Mouse (Mus musculus) midbrain, embryonic 12.5 days (tissue): Measurements from ENCODE around the gene Csk. TPM values are rescaled to one million over a fixed set of nuclear protein-coding genes. Genes with fewer than 3 reads are reported as not detected.
A peak's percentile ranks its signal among the peaks of the same experiment; 100 is the strongest.

Experiments used
- ATAC-seq: fragments of 200-750 bp; cut with Nextera tagmentation; 2 replicates; pipeline ENCODE4 v1.8.0; 2017; ENCODE audit warnings: low read depth, moderate TSS enrichment, moderate library complexity; ENCODE audit not compliant: low FRiP score
- H3K27ac ChIP-seq: fragments of 300-500 bp; sonication (generic); replicated peaks from 2 replicates; pipeline ENCODE4 v1.5.1; 2016; ENCODE audit warnings: mild to moderate bottlenecking
- H3K27me3 ChIP-seq: fragments of 300-500 bp; sonication (generic); 2 replicates; pipeline ENCODE4 v1.6.1; 2016; ENCODE audit warnings: mild to moderate bottlenecking
- H3K36me3 ChIP-seq: fragments of 300-500 bp; sonication (generic); 2 replicates; pipeline ENCODE4 v1.6.1; 2016
- H3K4me1 ChIP-seq: fragments of 300-500 bp; sonication (generic); 2 replicates; pipeline ENCODE4 v1.6.1; 2016
- H3K4me2 ChIP-seq: fragments of 300-500 bp; sonication (generic); replicated peaks from 2 replicates; pipeline ENCODE4 v1.6.1; 2016; ENCODE audit warnings: mild to moderate bottlenecking, moderate library complexity
- H3K4me3 ChIP-seq: fragments of 300-500 bp; sonication (generic); 2 replicates; pipeline ENCODE4 v1.5.1; 2016; ENCODE audit warnings: mild to moderate bottlenecking
- H3K9ac ChIP-seq: fragments of 300-500 bp; sonication (generic); replicated peaks from 2 replicates; pipeline ENCODE4 v1.6.1; 2016; ENCODE audit warnings: mild to moderate bottlenecking, moderate library complexity
- H3K9me3 ChIP-seq: fragments of 300-500 bp; sonication (generic); 2 replicates; pipeline ENCODE4 v1.6.1; 2016; ENCODE audit warnings: mild to moderate bottlenecking
- WGBS: fragments of 180-500 bp; shearing (Covaris S2); methylation state at CpG from one replicate; pipeline ENCODE4 v1.1.7; 2016; 5-methylcytosine and 5-hydroxymethylcytosine counted together
- polyA plus RNA-seq: library from polyadenylated mRNA; unstranded; fragments of >200 nt; fragmentation: Nextera tagmentation; extraction: Ambion mirVana; gene quantifications from 2 replicates; pipeline ENCODE4 v1.2.1, GENCODE M21; 2016

Gene Csk
- polyA plus RNA-seq, 1 experiment from 2014 or later = 40.0 TPM

GRCm38 (mm10) chr9:57656631-57657350 lies 3.4 kb upstream of the Csk start:
- Histone ChIP-seq H3K36me3 (no peaks in the 10 kb centered on the region), H3K9ac (no peak overlapping the region), H3K4me3 (no peak overlapping the region), H3K4me2 (no peak overlapping the region), H3K27me3 (peaks cover 13% of the 10 kb centered on the region; the same call in 1 of the 2 replicates), H3K9me3 (no peaks in the 10 kb centered on the region), H3K4me1 (peaks cover 23% of the 10 kb centered on the region), H3K27ac (no peak overlapping the region)
- WGBS = 91% methylated on average over 19 of the region's 19 CpGs
- no peak for ATAC-seq

- Histone ChIP-seq H3K36me3 (no peaks in the 10 kb centered on the region), H3K27ac (no peak overlapping the region), H3K9ac (peak overlapping the region; percentile 43; the same call in 1 of the 2 replicates), H3K4me3 (no peak overlapping the region), H3K27me3 (peaks cover 13% of the 10 kb centered on the region; the same call in 1 of the 2 replicates), H3K4me1 (peaks cover 28% of the 10 kb centered on the region), H3K9me3 (no peaks in the 10 kb centered on the region), H3K4me2 (peak overlapping the region; percentile 45)
- peak; percentile 69; the same call in 1 of the 2 replicates for ATAC-seq
- 3% methylated on average over 11 of the region's 11 CpGs for WGBS
Observed at GRCm38 (mm10) chr9:57655749-57656148, 2.3 kb upstream of the Csk start.

- Histone ChIP-seq H3K4me3 (no peak overlapping the region), H3K9me3 (no peaks in the 10 kb centered on the region), H3K27ac (no peak overlapping the region), H3K4me1 (peaks cover 34% of the 10 kb centered on the region), H3K9ac (no peak overlapping the region), H3K36me3 (no peaks in the 10 kb centered on the region), H3K4me2 (no peak overlapping the region), H3K27me3 (peaks cover 13% of the 10 kb centered on the region; the same call in 1 of the 2 replicates)
- ATAC-seq = no peak
- 90% methylated on average over 1 of the region's 1 CpGs for WGBS
Observed at GRCm38 (mm10) chr9:57654966-57655365, 1.5 kb upstream of the Csk start.

- Histone ChIP-seq H3K36me3 (no peaks in the 10 kb centered on the region), H3K4me3 (no peak overlapping the region), H3K9me3 (no peaks in the 10 kb centered on the region), H3K9ac (no peak overlapping the region; the same call in 1 of the 2 replicates), H3K4me1 (peaks cover 34% of the 10 kb centered on the region), H3K27me3 (peaks cover 13% of the 10 kb centered on the region; the same call in 1 of the 2 replicates), H3K4me2 (no peak overlapping the region), H3K27ac (peak overlapping the region; percentile 30)
- ATAC-seq = peak; percentile 55
- 12% methylated on average over 3 of the region's 3 CpGs for WGBS
Observed at GRCm38 (mm10) chr9:57652855-57653254, 576 bp downstream of the Csk start.

- no peak overlapping the region for H3K9ac ChIP-seq
- H3K4me3 ChIP-seq = no peak overlapping the region
- H3K27ac ChIP-seq = peak overlapping the region; percentile 30; the same call in 1 of the 2 replicates
- peaks cover 13% of the 10 kb centered on the region; the same call in 1 of the 2 replicates for H3K27me3 ChIP-seq
- no peak overlapping the region for H3K4me2 ChIP-seq
- ATAC-seq = no peak
- WGBS = 51% methylated on average over 9 of the region's 9 CpGs
- H3K4me1 ChIP-seq = peaks cover 34% of the 10 kb centered on the region
- H3K9me3 ChIP-seq = no peaks in the 10 kb centered on the region
- no peaks in the 10 kb centered on the region for H3K36me3 ChIP-seq
Observed at GRCm38 (mm10) chr9:57652351-57652750, 1.1 kb downstream of the Csk start.

- H3K9me3 ChIP-seq = no peaks in the 10 kb centered on the region
- H3K4me2 ChIP-seq = no peak overlapping the region
- H3K27ac ChIP-seq = 0 out of 2 replicates have a peak overlapping the region, but pooled peaks have one; percentile 2
- no peaks in the 10 kb centered on the region for H3K36me3 ChIP-seq
- no peak overlapping the region for H3K4me3 ChIP-seq
- 29% methylated on average over 6 of the region's 6 CpGs for WGBS
- no peak for ATAC-seq
- peaks cover 15% of the 10 kb centered on the region for H3K27me3 ChIP-seq
- no peak overlapping the region for H3K9ac ChIP-seq
- peaks cover 34% of the 10 kb centered on the region for H3K4me1 ChIP-seq
Observed at GRCm38 (mm10) chr9:57650786-57651311, 2.6 kb downstream of the Csk start.

GRCm38 (mm10) chr9:57650130-57650785 lies 3.2 kb downstream of the Csk start:
- ATAC-seq = no peak
- peaks cover 37% of the 10 kb centered on the region for H3K4me1 ChIP-seq
- H3K36me3 ChIP-seq = no peaks in the 10 kb centered on the region
- H3K9ac ChIP-seq = no peak overlapping the region
- H3K4me2 ChIP-seq = no peak overlapping the region
- 0 out of 2 replicates have a peak overlapping the region, but pooled peaks have one; percentile 2 for H3K27ac ChIP-seq
- no peak overlapping the region for H3K4me3 ChIP-seq
- 95% methylated on average over 6 of the region's 6 CpGs for WGBS
- H3K27me3 ChIP-seq = peaks cover 15% of the 10 kb centered on the region
- no peaks in the 10 kb centered on the region for H3K9me3 ChIP-seq

GRCm38 (mm10) chr9:57647286-57648108 lies 5.9 kb downstream of the Csk start:
- H3K9me3 ChIP-seq = no peaks in the 10 kb centered on the region
- 76% methylated on average over 4 of the region's 4 CpGs for WGBS
- no peak overlapping the region for H3K9ac ChIP-seq
- H3K27me3 ChIP-seq = peaks cover 9% of the 10 kb centered on the region; the same call in 1 of the 2 replicates
- no peak overlapping the region for H3K4me3 ChIP-seq
- H3K36me3 ChIP-seq = no peaks in the 10 kb centered on the region
- H3K4me2 ChIP-seq = no peak overlapping the region
- ATAC-seq = no peak
- no peak overlapping the region for H3K27ac ChIP-seq
- peaks cover 42% of the 10 kb centered on the region for H3K4me1 ChIP-seq

- Histone ChIP-seq H3K4me3 (no peak overlapping the region), H3K27me3 (peaks cover 9% of the 10 kb centered on the region; the same call in 1 of the 2 replicates), H3K9ac (no peak overlapping the region), H3K27ac (no peak overlapping the region), H3K9me3 (no peaks in the 10 kb centered on the region), H3K4me2 (no peak overlapping the region), H3K36me3 (peaks cover 3% of the 10 kb centered on the region; the same call in 1 of the 2 replicates), H3K4me1 (peaks cover 46% of the 10 kb centered on the region)
- WGBS = 81% methylated on average over 12 of the region's 12 CpGs
- ATAC-seq = no peak
Observed at GRCm38 (mm10) chr9:57646551-57647103, 6.8 kb downstream of the Csk start.

- H3K36me3 ChIP-seq = peaks cover 3% of the 10 kb centered on the region; the same call in 1 of the 2 replicates
- H3K9me3 ChIP-seq = no peaks in the 10 kb centered on the region
- H3K9ac ChIP-seq = peak overlapping the region; percentile 100
- H3K27ac ChIP-seq = peak overlapping the region; percentile 98
- under 1% methylated on average over 64 of the region's 85 CpGs for WGBS
- peak overlapping the region; percentile 96 for H3K4me2 ChIP-seq
- peaks cover 9% of the 10 kb centered on the region; the same call in 1 of the 2 replicates for H3K27me3 ChIP-seq
- H3K4me3 ChIP-seq = peak overlapping the region; percentile 98
- H3K4me1 ChIP-seq = peaks cover 49% of the 10 kb centered on the region
- ATAC-seq = peak; percentile 87
Observed at GRCm38 (mm10) chr9:57644944-57645893, 8.2 kb downstream of the Csk start.
